Mouse (Mus musculus): ENCODE measurements around the gene Tmem182. TPM values are rescaled to one million over a fixed set of nuclear protein-coding genes. Genes with fewer than 3 reads are reported as not detected.

Gene Tmem182
- polyA plus RNA-seq, 1 experiment from 2014 or later, result 0.15 TPM

GRCm38 (mm10) chr1:40789666-40790233 is 15.7 kb upstream of the Tmem182 start:
- H3K9ac ChIP-seq (ENCODE audit: low read depth, low read length), result peak overlapping the region; percentile 70
- 17% methylated on average over 5 of the region's 5 CpGs for WGBS
- peak; percentile 73 for ATAC-seq
- H3K9me3 ChIP-seq (replicated peaks; ENCODE audit: control insufficient read depth, low read length, poor library complexity, severe bottlenecking), result no peaks in the 10 kb centered on the region
- no peaks in the 10 kb centered on the region for H3K36me3 ChIP-seq (ENCODE audit: control insufficient read depth, insufficient read depth, low read length)
- peak overlapping the region; percentile 68; the same call in 1 of the 2 replicates for H3K27ac ChIP-seq (ENCODE audit: low read length)
- peak overlapping the region; percentile 89 for H3K4me2 ChIP-seq (ENCODE audit: low read length)
- H3K27me3 ChIP-seq (ENCODE audit: control insufficient read depth, insufficient read depth, low read depth, low read length), result no peaks in the 10 kb centered on the region
- H3K4me3 ChIP-seq (ENCODE audit: low read depth, low read length), result peak overlapping the region; percentile 77
- H3K4me1 ChIP-seq (ENCODE audit: control insufficient read depth, insufficient read depth, low read length), result peaks cover 15% of the 10 kb centered on the region; the same call in 1 of the 2 replicates

DNA sequence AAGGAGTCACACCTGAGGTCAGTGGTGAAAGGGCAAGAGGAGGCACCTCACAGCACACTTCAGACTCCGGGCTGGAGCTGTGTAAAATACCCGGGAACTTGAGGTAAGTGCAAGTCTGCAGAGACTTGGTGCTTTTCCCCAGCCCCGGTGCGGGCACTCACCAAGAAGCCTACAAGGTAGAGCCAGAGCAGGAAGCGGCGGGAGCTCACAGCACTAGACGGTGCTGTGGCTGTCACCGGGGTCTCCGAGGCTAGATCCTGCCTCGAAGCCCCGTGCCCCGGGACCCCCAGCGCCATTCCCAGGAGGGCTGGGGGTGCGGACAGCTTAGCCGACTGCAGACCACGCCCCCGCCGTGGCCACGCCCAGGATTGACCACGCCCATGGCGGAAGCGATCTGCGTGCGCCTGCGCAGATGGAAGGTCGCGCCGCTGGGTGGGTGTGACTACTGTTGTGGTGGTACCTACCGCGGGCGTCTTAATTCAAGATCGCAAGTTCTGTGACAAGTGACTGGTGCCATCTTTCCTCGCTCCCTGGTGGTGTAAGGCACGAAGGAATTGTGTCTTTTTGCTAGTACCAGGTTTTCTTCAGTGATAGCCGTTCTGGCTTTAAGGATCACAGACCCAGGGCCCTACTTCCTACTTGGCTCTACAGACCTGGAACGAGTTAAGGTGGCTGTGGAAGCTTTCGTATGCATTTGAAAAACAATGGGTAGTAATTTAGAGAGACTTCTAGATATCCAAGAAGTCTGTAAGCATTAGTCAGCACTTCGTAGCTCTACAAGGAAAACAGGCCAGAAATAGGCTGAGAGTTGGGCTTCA is 14.9 kb upstream of the Tmem182 start, which contains the start of gene Mfsd9:
Mfsd9 (minus strand) TSS at position 364 of the 818 bp plus-strand sequence.
- 7% methylated on average over 38 of the region's 38 CpGs for WGBS
- Histone ChIP-seq H3K27me3 (ENCODE audit: control insufficient read depth, insufficient read depth, low read depth, low read length) (no peaks in the 10 kb centered on the region), H3K9ac (ENCODE audit: low read depth, low read length) (peak within 1 kb of the TSS; percentile 70), H3K36me3 (ENCODE audit: control insufficient read depth, insufficient read depth, low read length) (no peaks in the 10 kb centered on the region), H3K27ac (ENCODE audit: low read length) (peak within 1 kb of the TSS; percentile 68), H3K4me2 (ENCODE audit: low read length) (peak within 1 kb of the TSS; percentile 89), H3K9me3 (replicated peaks; ENCODE audit: control insufficient read depth, low read length, poor library complexity, severe bottlenecking) (no peaks in the 10 kb centered on the region), H3K4me1 (ENCODE audit: control insufficient read depth, insufficient read depth, low read length) (peaks cover 15% of the 10 kb centered on the region; the same call in 1 of the 2 replicates), H3K4me3 (ENCODE audit: low read depth, low read length) (peak within 1 kb of the TSS; percentile 77)
- peak; percentile 93 for ATAC-seq

DNA sequence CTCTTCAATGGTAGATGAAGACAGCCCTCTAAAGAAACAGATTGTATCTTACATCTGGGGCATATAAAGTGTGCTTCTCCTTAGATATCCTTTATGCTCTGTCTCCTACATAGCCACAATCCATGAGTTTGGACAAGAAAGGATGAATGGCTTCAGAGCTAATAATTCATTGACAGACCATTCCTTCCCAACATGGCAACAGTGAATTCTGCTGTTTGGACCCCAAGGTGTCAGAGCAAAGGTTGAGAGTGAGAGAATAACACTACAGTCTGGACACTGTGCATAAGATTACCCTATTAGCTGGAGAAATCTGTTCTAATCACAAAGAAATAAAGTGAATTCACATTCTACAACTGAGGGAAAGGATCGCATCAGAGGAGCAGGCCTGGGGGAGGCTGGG is 9.9 kb upstream of the Tmem182 start:
- Histone ChIP-seq H3K4me3 (ENCODE audit: low read depth, low read length) (no peak overlapping the region), H3K27ac (ENCODE audit: low read length) (no peak overlapping the region), H3K4me2 (ENCODE audit: low read length) (no peak overlapping the region), H3K4me1 (ENCODE audit: control insufficient read depth, insufficient read depth, low read length) (0 out of 2 replicates have a peak, but pooled peaks cover 5% of the 10 kb centered on the region), H3K27me3 (ENCODE audit: control insufficient read depth, insufficient read depth, low read depth, low read length) (no peaks in the 10 kb centered on the region), H3K9ac (ENCODE audit: low read depth, low read length) (no peak overlapping the region), H3K36me3 (ENCODE audit: control insufficient read depth, insufficient read depth, low read length) (no peaks in the 10 kb centered on the region), H3K9me3 (replicated peaks; ENCODE audit: control insufficient read depth, low read length, poor library complexity, severe bottlenecking) (no peaks in the 10 kb centered on the region)
- 100% methylated on average over 1 of the region's 1 CpGs for WGBS
- ATAC-seq, result no peak

DNA sequence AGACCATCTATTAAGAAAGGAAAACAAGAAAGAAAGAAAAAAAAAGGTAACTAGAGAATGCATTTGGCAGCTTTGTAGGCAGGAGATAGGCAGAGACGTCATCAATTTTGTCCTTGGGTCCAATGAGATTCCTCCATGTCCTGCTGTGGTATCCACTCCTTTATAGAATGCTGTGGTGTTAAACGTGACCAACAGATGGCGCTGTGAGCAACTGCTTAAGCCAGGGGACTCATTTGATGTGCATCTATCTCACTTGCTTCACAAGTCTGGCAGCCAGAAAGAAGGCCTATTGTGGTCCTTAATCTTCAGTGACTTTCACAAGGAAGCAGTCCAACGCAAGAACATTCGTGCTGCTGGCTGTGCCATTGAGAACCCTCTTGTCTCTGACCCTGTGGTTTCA is 8.1 kb upstream of the Tmem182 start:
- Histone ChIP-seq H3K36me3 (ENCODE audit: control insufficient read depth, insufficient read depth, low read length) (no peaks in the 10 kb centered on the region), H3K27ac (ENCODE audit: low read length) (no peak overlapping the region), H3K4me2 (ENCODE audit: low read length) (no peak overlapping the region), H3K9ac (ENCODE audit: low read depth, low read length) (no peak overlapping the region), H3K9me3 (replicated peaks; ENCODE audit: control insufficient read depth, low read length, poor library complexity, severe bottlenecking) (no peaks in the 10 kb centered on the region), H3K27me3 (ENCODE audit: control insufficient read depth, insufficient read depth, low read depth, low read length) (no peaks in the 10 kb centered on the region), H3K4me3 (ENCODE audit: low read depth, low read length) (no peak overlapping the region), H3K4me1 (ENCODE audit: control insufficient read depth, insufficient read depth, low read length) (no peaks in the 10 kb centered on the region)
- no peak for ATAC-seq
- WGBS, result 6% methylated on average over 5 of the region's 5 CpGs

DNA sequence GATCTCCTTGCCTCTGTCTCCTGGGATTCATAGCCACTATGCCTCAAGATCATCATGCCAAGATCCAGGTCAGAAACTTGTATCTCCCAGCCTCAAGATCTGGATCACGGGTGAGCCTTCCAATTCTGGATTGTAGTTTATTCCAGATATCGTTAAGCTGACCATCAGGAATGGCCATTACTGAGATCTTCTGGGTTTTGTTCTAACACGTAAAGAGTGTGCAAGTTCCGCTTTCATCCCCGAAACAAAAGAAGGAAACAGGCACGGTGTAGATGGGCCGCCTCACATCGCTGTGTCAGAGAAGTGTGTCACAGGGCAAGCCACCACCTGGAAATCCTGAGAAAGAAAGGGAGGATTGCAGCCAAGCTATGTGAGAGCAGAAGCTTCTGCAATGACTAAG is 6.3 kb upstream of the Tmem182 start:
- Histone ChIP-seq H3K4me2 (ENCODE audit: low read length) (no peak overlapping the region), H3K27ac (ENCODE audit: low read length) (no peak overlapping the region), H3K9me3 (replicated peaks; ENCODE audit: control insufficient read depth, low read length, poor library complexity, severe bottlenecking) (no peaks in the 10 kb centered on the region), H3K27me3 (ENCODE audit: control insufficient read depth, insufficient read depth, low read depth, low read length) (no peaks in the 10 kb centered on the region), H3K4me1 (ENCODE audit: control insufficient read depth, insufficient read depth, low read length) (no peaks in the 10 kb centered on the region), H3K4me3 (ENCODE audit: low read depth, low read length) (no peak overlapping the region), H3K9ac (ENCODE audit: low read depth, low read length) (no peak overlapping the region), H3K36me3 (ENCODE audit: control insufficient read depth, insufficient read depth, low read length) (no peaks in the 10 kb centered on the region)
- no peak for ATAC-seq
- 90% methylated on average over 8 of the region's 8 CpGs for WGBS

- H3K4me2 ChIP-seq (ENCODE audit: low read length), result no peak overlapping the region
- H3K4me3 ChIP-seq (ENCODE audit: low read depth, low read length), result no peak overlapping the region
- no peaks in the 10 kb centered on the region for H3K36me3 ChIP-seq (ENCODE audit: control insufficient read depth, insufficient read depth, low read length)
- H3K4me1 ChIP-seq (ENCODE audit: control insufficient read depth, insufficient read depth, low read length), result no peaks in the 10 kb centered on the region
- 86% methylated on average over 5 of the region's 5 CpGs for WGBS
- ATAC-seq, result no peak
- H3K27ac ChIP-seq (ENCODE audit: low read length), result no peak overlapping the region
- no peak overlapping the region for H3K9ac ChIP-seq (ENCODE audit: low read depth, low read length)
- no peaks in the 10 kb centered on the region for H3K27me3 ChIP-seq (ENCODE audit: control insufficient read depth, insufficient read depth, low read depth, low read length)
- no peaks in the 10 kb centered on the region for H3K9me3 ChIP-seq (replicated peaks; ENCODE audit: control insufficient read depth, low read length, poor library complexity, severe bottlenecking)
Measured at GRCm38 (mm10) chr1:40800908-40801307, 4.5 kb upstream of the Tmem182 start.

DNA sequence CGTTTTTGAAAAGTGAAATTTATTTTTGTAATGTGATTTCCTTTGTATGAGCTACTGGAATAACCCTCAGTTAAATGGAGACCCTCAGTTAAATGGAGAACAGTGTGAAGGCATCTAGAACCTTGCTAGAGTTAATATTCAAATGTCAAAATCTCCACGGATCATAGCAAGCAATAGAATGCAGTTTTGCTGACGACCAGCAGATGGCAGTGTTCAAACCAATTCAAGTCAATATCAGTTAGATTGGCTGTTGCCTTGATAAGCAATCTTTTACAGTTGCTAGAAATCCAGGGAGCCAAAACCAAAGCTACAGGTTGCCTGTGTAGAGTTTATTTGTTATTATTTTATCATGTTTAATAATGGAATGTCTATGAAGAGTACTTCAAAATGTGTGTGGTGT is 2.6 kb upstream of the Tmem182 start:
- H3K27ac ChIP-seq (ENCODE audit: low read length), result no peak overlapping the region
- H3K4me2 ChIP-seq (ENCODE audit: low read length), result no peak overlapping the region
- H3K4me1 ChIP-seq (ENCODE audit: control insufficient read depth, insufficient read depth, low read length), result no peaks in the 10 kb centered on the region
- H3K36me3 ChIP-seq (ENCODE audit: control insufficient read depth, insufficient read depth, low read length), result no peaks in the 10 kb centered on the region
- WGBS, result 22% methylated on average over 3 of the region's 3 CpGs
- no peaks in the 10 kb centered on the region for H3K27me3 ChIP-seq (ENCODE audit: control insufficient read depth, insufficient read depth, low read depth, low read length)
- no peak overlapping the region for H3K4me3 ChIP-seq (ENCODE audit: low read depth, low read length)
- no peak for ATAC-seq
- no peak overlapping the region for H3K9ac ChIP-seq (ENCODE audit: low read depth, low read length)
- no peaks in the 10 kb centered on the region for H3K9me3 ChIP-seq (replicated peaks; ENCODE audit: control insufficient read depth, low read length, poor library complexity, severe bottlenecking)

DNA sequence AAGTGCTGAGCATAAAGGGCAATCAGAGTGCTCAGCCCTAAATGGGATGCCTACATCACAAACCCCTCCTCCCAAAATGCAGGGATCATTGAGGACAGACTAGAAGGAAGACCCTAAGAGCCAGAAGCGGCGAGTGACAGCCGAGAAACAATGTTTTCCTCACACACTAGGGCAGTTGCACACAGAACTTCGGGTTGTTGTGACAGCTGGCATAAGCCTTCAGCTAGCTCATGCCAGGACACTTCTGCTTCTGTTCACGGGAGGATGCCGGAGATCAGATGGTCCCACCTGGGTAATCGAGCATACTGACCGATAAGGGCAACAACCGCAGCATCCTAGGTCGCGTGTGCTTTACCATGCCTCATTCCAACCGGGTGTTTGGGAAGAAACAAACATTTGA is 1.3 kb upstream of the Tmem182 start:
- no peaks in the 10 kb centered on the region for H3K27me3 ChIP-seq (ENCODE audit: control insufficient read depth, insufficient read depth, low read depth, low read length)
- no peak overlapping the region for H3K4me2 ChIP-seq (ENCODE audit: low read length)
- no peak overlapping the region for H3K4me3 ChIP-seq (ENCODE audit: low read depth, low read length)
- no peak overlapping the region for H3K27ac ChIP-seq (ENCODE audit: low read length)
- no peak for ATAC-seq
- no peaks in the 10 kb centered on the region for H3K9me3 ChIP-seq (replicated peaks; ENCODE audit: control insufficient read depth, low read length, poor library complexity, severe bottlenecking)
- WGBS, result 89% methylated on average over 12 of the region's 12 CpGs
- no peak overlapping the region for H3K9ac ChIP-seq (ENCODE audit: low read depth, low read length)
- no peaks in the 10 kb centered on the region for H3K36me3 ChIP-seq (ENCODE audit: control insufficient read depth, insufficient read depth, low read length)
- H3K4me1 ChIP-seq (ENCODE audit: control insufficient read depth, insufficient read depth, low read length), result no peaks in the 10 kb centered on the region

- no peak overlapping the region for H3K27ac ChIP-seq (ENCODE audit: low read length)
- H3K4me3 ChIP-seq (ENCODE audit: low read depth, low read length), result no peak overlapping the region
- no peaks in the 10 kb centered on the region for H3K9me3 ChIP-seq (replicated peaks; ENCODE audit: control insufficient read depth, low read length, poor library complexity, severe bottlenecking)
- H3K4me2 ChIP-seq (ENCODE audit: low read length), result no peak overlapping the region
- no peak for ATAC-seq
- 88% methylated on average over 11 of the region's 11 CpGs for WGBS
- H3K9ac ChIP-seq (ENCODE audit: low read depth, low read length), result no peak overlapping the region
- H3K4me1 ChIP-seq (ENCODE audit: control insufficient read depth, insufficient read depth, low read length), result no peaks in the 10 kb centered on the region
- no peaks in the 10 kb centered on the region for H3K36me3 ChIP-seq (ENCODE audit: control insufficient read depth, insufficient read depth, low read length)
- H3K27me3 ChIP-seq (ENCODE audit: control insufficient read depth, insufficient read depth, low read depth, low read length), result no peaks in the 10 kb centered on the region
Measured at GRCm38 (mm10) chr1:40805891-40806290, 490 bp downstream of the Tmem182 start.
